Mouse (Mus musculus) olfactory bulb, adult 2 months (tissue): ENCODE data around the gene N4bp1.

Experiments used
- CTCF ChIP-seq: fragments of 200-500 bp; IDR thresholded peaks from 2 replicates; pipeline ENCODE4 v1.5.1; 2012; ENCODE audit warnings: low read depth, mild to moderate bottlenecking, low read length, moderate library complexity; ENCODE audit not compliant: insufficient read depth
- POLR2A ChIP-seq: fragments of 200-500 bp; IDR thresholded peaks from 2 replicates; pipeline ENCODE4 v1.6.1; 2012; ENCODE audit warnings: mild to moderate bottlenecking, low read depth, low read length, moderate library complexity; ENCODE audit not compliant: insufficient read depth

- no peak for TF ChIP-seq CTCF
- no peak for TF ChIP-seq POLR2A
Measured at GRCm38 (mm10) chr8:86848876-86849275, 36.2 kb downstream of the N4bp1 start.
